Mouse (Mus musculus) midbrain, embryonic 15.5 days (tissue): ENCODE measurements around the gene Wdr20. TPM values are rescaled to one million over a fixed set of nuclear protein-coding genes. Genes with fewer than 3 reads are reported as not detected.

Experiments used
- ATAC-seq: fragments of 200-750 bp; cut with Nextera tagmentation; replicated peaks from 2 replicates; pipeline ENCODE4 v1.8.0; 2017; ENCODE audit warnings: moderate TSS enrichment
- H3K27ac ChIP-seq: fragments of 300-500 bp; sonication (generic); 2 replicates; pipeline ENCODE4 v1.5.1; 2015; ENCODE audit warnings: mild to moderate bottlenecking, inconsistent platforms
- H3K27me3 ChIP-seq: fragments of 300-500 bp; sonication (generic); replicated peaks from 2 replicates; pipeline ENCODE4 v1.6.1; 2015; ENCODE audit warnings: inconsistent platforms
- H3K36me3 ChIP-seq: fragments of 300-500 bp; sonication (generic); replicated peaks from 2 replicates; pipeline ENCODE4 v1.6.1; 2015; ENCODE audit warnings: inconsistent platforms
- H3K4me1 ChIP-seq: fragments of 300-500 bp; sonication (generic); 2 replicates; pipeline ENCODE4 v1.6.1; 2015; ENCODE audit warnings: inconsistent platforms
- H3K4me2 ChIP-seq: fragments of 300-500 bp; sonication (generic); 2 replicates; pipeline ENCODE4 v1.6.1; 2015; ENCODE audit warnings: inconsistent platforms, mild to moderate bottlenecking, moderate library complexity
- H3K4me3 ChIP-seq: fragments of 300-500 bp; sonication (generic); 2 replicates; pipeline ENCODE4 v1.5.1; 2015; ENCODE audit warnings: mild to moderate bottlenecking, inconsistent platforms
- H3K9ac ChIP-seq: fragments of 300-500 bp; sonication (generic); 2 replicates; pipeline ENCODE4 v1.6.1; 2015; ENCODE audit warnings: mild to moderate bottlenecking, inconsistent platforms
- H3K9me3 ChIP-seq: fragments of 300-500 bp; sonication (generic); 2 replicates; pipeline ENCODE4 v1.6.1; 2016; ENCODE audit warnings: inconsistent platforms
- WGBS: fragments of 180-500 bp; shearing (Covaris S2); methylation state at CpG from one replicate; pipeline ENCODE4 v1.1.7; 2015; ENCODE audit warnings: mixed read lengths; 5-methylcytosine and 5-hydroxymethylcytosine counted together
- polyA plus RNA-seq: library from polyadenylated mRNA; unstranded; fragments of >200 nt; fragmentation: Nextera tagmentation; extraction: Ambion mirVana; gene quantifications from 2 replicates; pipeline ENCODE4 v1.2.1, GENCODE M21; 2015

Wdr20 gene
- polyA plus RNA-seq, 1 experiment from 2014 or later, result 25.5 TPM

DNA sequence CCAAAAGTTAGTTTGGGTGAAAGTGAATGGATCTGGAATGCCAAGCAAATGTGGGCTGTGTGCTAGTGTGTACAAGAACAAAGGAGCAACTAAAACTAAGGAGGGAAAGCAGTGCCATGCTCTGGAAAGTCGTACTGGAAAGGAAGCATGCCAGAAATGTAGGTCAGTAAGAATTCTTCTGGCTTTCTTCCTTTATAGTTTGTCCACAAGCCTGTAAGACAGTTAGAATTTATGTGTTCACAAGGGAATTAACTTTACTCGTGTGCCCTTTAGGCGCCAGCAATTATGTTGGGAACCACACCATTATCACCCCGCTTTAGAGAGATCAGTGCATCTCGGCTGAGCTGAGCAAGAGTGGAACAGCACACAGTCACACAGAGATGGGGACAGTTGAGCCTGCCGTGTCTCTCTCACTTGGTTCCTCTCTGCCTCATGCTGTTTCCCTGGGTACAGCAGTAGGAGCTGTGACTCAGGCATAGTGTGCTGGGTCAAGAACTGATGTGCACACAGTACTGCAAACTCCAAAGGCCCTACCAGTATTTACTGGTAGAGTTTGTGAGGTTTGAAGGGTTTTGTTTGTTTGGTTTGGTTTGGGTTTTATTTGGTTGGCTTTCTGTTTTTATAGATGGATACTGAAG lies 32.0 kb downstream of the Wdr20 start:
- H3K4me3 ChIP-seq, result no peak overlapping the region
- no peak overlapping the region for H3K9ac ChIP-seq
- ATAC-seq, result no peak
- H3K27me3 ChIP-seq, result no peaks in the 10 kb centered on the region
- no peaks in the 10 kb centered on the region for H3K36me3 ChIP-seq
- WGBS, result 68% methylated on average over 6 of the region's 6 CpGs
- no peaks in the 10 kb centered on the region for H3K9me3 ChIP-seq
- peaks cover 22% of the 10 kb centered on the region for H3K4me1 ChIP-seq
- H3K27ac ChIP-seq, result 0 out of 2 replicates have a peak overlapping the region, but pooled peaks have one; percentile 21
- H3K4me2 ChIP-seq, result no peak overlapping the region

DNA sequence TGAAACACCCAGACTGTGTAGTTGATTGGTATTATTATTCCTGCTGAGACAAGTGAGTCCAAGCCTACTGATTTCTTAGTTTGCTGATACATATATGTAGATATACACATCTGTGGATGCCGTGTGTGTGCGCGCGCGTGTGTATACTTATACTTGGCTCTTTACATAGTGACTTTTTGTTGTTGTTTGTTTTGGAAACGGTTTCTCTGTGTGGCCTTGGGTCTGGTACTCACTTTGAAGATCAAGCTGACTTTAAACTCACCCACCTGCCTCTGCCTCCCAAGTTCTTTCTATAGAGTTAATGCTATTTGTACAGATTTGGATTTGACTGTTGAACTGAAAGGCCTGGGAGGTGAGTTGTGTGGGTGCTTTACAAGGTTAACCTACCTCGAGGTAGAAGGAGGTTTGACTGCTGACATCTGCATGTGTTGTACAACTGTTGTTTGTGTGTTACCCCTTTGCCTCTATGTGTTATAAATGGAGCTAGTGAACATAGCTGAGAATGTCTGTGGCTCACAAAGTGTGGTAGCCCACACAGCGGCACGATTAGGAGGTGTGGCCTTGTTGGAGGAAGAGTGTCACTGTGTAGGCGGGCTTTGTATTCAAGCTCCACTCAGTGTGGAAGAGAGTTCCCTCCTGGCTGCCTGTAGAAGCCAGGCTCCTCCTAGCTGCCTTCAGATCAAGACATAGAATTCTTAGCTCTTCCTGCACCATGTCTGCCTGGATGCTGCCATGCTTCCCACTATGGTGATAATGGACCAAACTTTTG lies 32.9 kb downstream of the Wdr20 start:
- Histone ChIP-seq H3K9me3 (no peaks in the 10 kb centered on the region), H3K27ac (no peak overlapping the region), H3K4me1 (peaks cover 17% of the 10 kb centered on the region), H3K4me3 (no peak overlapping the region), H3K9ac (no peak overlapping the region), H3K36me3 (no peaks in the 10 kb centered on the region), H3K27me3 (no peaks in the 10 kb centered on the region), H3K4me2 (no peak overlapping the region)
- WGBS, result 96% methylated on average over 10 of the region's 10 CpGs
- ATAC-seq, result no peak

DNA sequence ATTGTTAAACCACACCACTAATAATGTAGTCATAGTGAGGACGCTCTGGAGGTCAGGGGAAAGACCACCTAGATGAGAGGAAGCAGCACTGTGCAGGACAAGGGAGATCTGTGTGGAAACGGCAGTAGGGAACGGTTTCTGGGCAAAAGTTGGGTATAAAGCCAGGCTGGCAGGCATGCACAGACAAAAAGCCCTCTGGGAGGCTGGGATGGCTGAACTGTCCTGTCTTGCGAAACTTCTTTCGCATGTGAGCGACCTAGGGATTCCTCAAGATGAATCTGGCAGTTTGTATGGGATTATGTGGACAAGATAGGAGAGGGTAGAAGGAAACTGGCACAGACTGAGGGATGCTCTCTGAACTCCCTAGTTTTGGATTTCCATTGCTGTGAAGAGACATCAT lies 34.2 kb downstream of the Wdr20 start:
- Histone ChIP-seq H3K36me3 (no peaks in the 10 kb centered on the region), H3K4me1 (peaks cover 17% of the 10 kb centered on the region), H3K9ac (no peak overlapping the region), H3K4me3 (no peak overlapping the region), H3K27ac (no peak overlapping the region), H3K9me3 (no peaks in the 10 kb centered on the region), H3K4me2 (no peak overlapping the region), H3K27me3 (no peaks in the 10 kb centered on the region)
- 94% methylated on average over 6 of the region's 6 CpGs for WGBS
- no peak for ATAC-seq

DNA sequence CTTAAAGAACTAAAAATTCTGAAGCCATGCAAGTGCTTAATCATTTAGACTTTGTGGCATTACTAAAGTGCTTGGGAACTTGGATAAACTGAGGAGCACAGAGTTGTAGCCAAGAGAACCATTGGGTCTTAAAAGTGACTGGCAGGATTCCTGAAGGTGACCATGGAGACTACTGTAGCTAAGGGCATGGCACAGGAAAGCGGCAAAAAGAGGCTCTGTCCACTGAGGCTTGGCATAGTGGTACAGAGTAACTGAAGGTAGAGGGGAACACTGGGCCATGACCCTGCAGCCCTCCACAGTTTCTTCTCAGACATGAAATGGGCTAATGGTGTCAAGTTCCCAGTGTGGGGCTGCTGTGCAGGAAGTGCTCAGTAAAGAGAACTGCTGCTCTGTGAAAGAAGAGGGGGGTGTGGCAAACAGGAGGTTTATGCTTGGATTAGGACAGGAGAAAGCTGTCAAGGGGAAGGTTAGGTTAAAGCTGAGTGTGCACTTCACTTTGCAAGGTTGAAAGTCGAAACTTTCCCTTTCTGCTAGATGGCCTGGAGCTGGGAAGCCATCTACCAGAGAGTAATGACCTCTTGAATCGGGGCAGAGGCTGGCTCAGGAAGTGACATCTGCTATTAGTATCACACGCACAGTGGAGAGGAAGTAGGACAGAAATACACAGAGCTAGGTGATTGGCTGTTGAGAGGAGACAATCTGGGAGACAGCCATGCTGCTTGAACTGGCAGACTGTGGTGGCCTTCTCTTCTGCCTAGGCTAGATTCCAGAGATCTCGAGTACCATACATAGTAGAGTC lies 38.1 kb downstream of the Wdr20 start:
- no peaks in the 10 kb centered on the region for H3K27me3 ChIP-seq
- no peaks in the 10 kb centered on the region for H3K4me1 ChIP-seq
- H3K27ac ChIP-seq, result no peak overlapping the region
- ATAC-seq, result no peak
- no peaks in the 10 kb centered on the region for H3K9me3 ChIP-seq
- 83% methylated on average over 5 of the region's 5 CpGs for WGBS
- H3K9ac ChIP-seq, result no peak overlapping the region
- H3K4me3 ChIP-seq, result no peak overlapping the region
- H3K4me2 ChIP-seq, result no peak overlapping the region
- peaks cover 4% of the 10 kb centered on the region; the same call in 1 of the 2 replicates for H3K36me3 ChIP-seq

DNA sequence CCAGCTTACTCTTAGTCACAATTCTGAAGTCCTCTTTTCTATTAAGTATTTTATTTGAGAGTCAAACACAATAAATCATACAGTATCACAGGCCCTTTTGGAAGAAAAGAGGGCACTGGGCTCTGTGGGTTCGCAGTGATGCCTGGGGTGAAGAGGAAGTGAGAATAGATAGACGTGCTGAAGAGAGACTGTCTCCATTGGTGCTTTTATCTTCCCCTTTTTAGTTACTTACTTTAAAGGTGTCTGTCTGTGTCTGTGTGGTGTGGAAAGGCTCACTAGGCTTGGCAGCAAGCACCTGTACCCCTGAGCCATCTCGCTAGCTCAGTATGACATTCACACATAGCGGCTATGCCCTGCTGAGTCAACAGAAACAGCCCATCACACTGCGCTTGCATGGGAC lies 40.1 kb downstream of the Wdr20 start:
- H3K27me3 ChIP-seq, result no peaks in the 10 kb centered on the region
- no peak overlapping the region for H3K4me2 ChIP-seq
- no peak overlapping the region for H3K9ac ChIP-seq
- H3K4me3 ChIP-seq, result no peak overlapping the region
- H3K36me3 ChIP-seq, result peaks cover 4% of the 10 kb centered on the region; the same call in 1 of the 2 replicates
- H3K27ac ChIP-seq, result no peak overlapping the region
- ATAC-seq, result no peak
- no peaks in the 10 kb centered on the region for H3K4me1 ChIP-seq
- 82% methylated on average over 5 of the region's 5 CpGs for WGBS
- no peaks in the 10 kb centered on the region for H3K9me3 ChIP-seq

DNA sequence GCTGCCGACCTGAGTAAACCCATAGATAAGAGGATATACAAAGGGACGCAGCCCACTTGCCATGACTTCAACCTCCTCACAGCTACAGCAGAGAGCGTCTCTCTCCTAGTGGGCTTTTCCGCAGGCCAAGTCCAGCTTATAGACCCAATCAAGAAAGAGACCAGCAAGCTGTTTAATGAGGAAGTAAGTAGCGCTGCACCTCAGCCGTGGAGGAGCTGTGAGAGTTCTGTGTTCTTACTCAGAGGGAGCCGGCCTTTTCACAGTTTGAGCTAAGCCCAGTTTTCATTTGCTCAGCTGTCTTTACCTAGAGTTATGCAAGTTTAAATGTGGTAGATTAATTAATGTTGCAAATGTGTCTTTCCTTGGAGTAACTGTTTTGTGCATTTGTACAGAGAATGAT lies 41.6 kb downstream of the Wdr20 start:
- WGBS, result 82% methylated on average over 7 of the region's 7 CpGs
- no peaks in the 10 kb centered on the region for H3K4me1 ChIP-seq

DNA sequence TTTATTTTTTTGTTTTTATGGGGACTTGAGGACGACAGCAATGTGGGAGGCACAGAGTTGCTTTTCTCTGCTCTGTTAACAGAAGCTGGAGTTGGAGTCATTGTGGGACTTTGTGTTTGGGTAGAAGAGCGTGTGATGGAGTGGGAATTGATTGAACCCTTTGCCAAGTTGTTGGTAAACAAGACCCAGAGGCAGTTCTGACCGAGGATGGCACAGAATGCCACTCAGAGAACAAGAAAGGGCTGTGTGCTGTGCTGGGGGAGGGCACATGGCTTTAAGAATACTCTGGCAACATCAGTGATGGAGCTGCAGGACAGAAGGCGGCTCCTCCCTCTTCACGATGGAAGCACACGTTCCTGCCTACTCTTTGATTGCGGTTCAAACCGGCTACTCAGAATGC lies 43.4 kb downstream of the Wdr20 start:
- H3K36me3 ChIP-seq, result peaks cover 4% of the 10 kb centered on the region; the same call in 1 of the 2 replicates
- no peak overlapping the region for H3K9ac ChIP-seq
- no peak overlapping the region for H3K4me2 ChIP-seq
- no peak overlapping the region for H3K4me3 ChIP-seq
- no peaks in the 10 kb centered on the region for H3K4me1 ChIP-seq
- WGBS, result 78% methylated on average over 8 of the region's 8 CpGs
- no peaks in the 10 kb centered on the region for H3K27me3 ChIP-seq
- H3K27ac ChIP-seq, result no peak overlapping the region
- H3K9me3 ChIP-seq, result no peaks in the 10 kb centered on the region
- no peak for ATAC-seq

More for the DNA sequence above, 41.6 kb downstream of the Wdr20 start:
- Histone ChIP-seq H3K36me3 (peaks cover 4% of the 10 kb centered on the region; the same call in 1 of the 2 replicates), H3K27me3 (no peaks in the 10 kb centered on the region), H3K9ac (no peak overlapping the region), H3K4me3 (no peak overlapping the region), H3K4me2 (no peak overlapping the region), H3K27ac (no peak overlapping the region), H3K9me3 (no peaks in the 10 kb centered on the region)
- ATAC-seq, result no peak

DNA sequence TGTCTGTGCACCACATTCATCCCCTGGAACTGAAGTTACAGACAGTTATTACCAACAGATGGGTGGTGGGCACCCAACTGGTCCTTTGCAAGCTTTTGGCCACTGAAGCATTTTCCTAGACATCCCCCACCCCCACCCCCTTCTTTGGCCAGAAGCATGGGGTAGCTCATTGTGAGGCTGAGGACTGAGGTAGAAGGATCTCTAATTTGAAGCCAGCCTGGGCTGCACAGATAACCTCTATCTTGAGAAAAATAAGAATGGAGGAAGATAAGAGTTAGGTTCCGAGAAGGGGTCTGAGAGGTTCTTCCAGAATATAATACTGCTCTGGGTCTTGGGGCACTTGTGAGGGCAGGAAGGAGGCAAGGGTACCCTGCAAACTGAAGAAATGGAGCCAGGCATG lies 44.5 kb downstream of the Wdr20 start:
- WGBS, result 97% methylated on average over 1 of the region's 1 CpGs
- no peak for ATAC-seq
- peaks cover 4% of the 10 kb centered on the region; the same call in 1 of the 2 replicates for H3K36me3 ChIP-seq
- H3K9ac ChIP-seq, result no peak overlapping the region
- no peak overlapping the region for H3K4me2 ChIP-seq
- H3K4me1 ChIP-seq, result no peaks in the 10 kb centered on the region
- H3K27ac ChIP-seq, result no peak overlapping the region
- no peaks in the 10 kb centered on the region for H3K9me3 ChIP-seq
- H3K4me3 ChIP-seq, result no peak overlapping the region
- H3K27me3 ChIP-seq, result no peaks in the 10 kb centered on the region

DNA sequence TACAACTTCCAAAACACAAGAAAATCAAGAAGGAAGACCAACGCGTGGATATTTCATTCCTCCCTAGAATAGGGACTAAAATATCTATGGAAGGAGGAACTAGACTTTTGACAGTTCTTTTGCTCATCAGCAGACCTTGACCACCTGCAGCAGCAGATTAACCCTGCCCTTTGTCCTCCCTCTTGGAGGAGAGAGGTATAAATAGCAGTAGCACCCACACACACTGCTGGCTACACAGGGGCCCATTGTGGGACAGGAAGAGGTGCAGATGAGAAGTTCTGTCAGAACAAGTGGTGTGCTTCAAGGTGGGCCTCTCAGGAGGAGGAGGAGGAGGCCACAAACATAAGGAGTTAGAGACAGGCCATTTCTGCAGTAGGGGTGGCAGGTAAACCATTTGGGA lies 46.5 kb downstream of the Wdr20 start:
- Histone ChIP-seq H3K4me3 (no peak overlapping the region), H3K27ac (no peak overlapping the region), H3K4me2 (no peak overlapping the region), H3K4me1 (no peaks in the 10 kb centered on the region), H3K36me3 (peaks cover 3% of the 10 kb centered on the region; the same call in 1 of the 2 replicates), H3K27me3 (no peaks in the 10 kb centered on the region), H3K9ac (no peak overlapping the region), H3K9me3 (no peaks in the 10 kb centered on the region)
- no peak for ATAC-seq
- 91% methylated on average over 2 of the region's 2 CpGs for WGBS

DNA sequence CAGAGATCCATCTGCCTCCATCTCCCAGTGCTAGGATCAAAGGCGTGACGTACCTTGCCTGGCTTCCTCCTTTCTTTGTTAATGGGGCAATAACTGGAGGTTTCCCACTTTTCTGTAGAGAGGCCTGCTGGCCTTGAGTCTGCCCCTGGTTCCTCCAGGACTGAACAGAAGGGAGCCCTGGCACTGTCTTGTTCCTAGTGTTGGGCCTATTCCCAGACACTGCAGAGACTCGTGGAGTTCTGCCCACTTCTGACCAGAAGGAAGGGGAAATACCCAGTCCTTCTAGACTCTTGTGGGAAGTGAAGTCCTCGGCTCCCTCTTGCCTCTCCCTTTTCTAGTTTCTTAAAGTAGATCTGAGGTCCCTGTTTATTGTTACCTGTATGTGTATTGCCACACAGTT lies 48.5 kb downstream of the Wdr20 start:
- H3K27ac ChIP-seq, result no peak overlapping the region
- no peaks in the 10 kb centered on the region for H3K4me1 ChIP-seq
- H3K9ac ChIP-seq, result no peak overlapping the region
- H3K9me3 ChIP-seq, result no peaks in the 10 kb centered on the region
- H3K27me3 ChIP-seq, result no peaks in the 10 kb centered on the region
- H3K4me3 ChIP-seq, result no peak overlapping the region
- no peaks in the 10 kb centered on the region for H3K36me3 ChIP-seq
- H3K4me2 ChIP-seq, result no peak overlapping the region
- no peak for ATAC-seq
- WGBS, result 86% methylated on average over 4 of the region's 4 CpGs

DNA sequence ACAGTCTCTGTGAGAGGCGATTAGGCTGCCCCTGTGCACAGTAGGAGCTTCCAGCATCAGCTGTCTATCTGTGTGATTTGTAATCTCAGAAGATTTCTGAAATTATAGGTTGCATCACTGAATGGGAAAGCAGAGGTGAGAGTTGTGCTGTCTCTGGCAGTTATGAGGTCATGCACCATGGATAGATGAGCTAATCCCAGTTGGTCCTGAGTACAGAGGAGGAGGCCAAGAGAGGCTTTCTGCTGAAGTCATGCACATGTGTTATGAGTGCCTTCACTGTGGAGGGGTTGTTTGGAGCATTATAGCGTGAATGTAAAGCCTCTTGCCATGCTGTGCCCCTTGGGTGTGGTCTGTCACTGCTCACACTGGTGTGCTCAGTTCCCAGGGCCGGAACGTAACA lies 52.8 kb downstream of the Wdr20 start:
- Histone ChIP-seq H3K36me3 (peaks cover 5% of the 10 kb centered on the region; the same call in 1 of the 2 replicates), H3K9me3 (no peaks in the 10 kb centered on the region), H3K4me1 (no peaks in the 10 kb centered on the region), H3K9ac (no peak overlapping the region), H3K27ac (no peak overlapping the region), H3K27me3 (no peaks in the 10 kb centered on the region), H3K4me2 (no peak overlapping the region), H3K4me3 (no peak overlapping the region)
- ATAC-seq, result no peak
- WGBS, result 86% methylated on average over 4 of the region's 4 CpGs

DNA sequence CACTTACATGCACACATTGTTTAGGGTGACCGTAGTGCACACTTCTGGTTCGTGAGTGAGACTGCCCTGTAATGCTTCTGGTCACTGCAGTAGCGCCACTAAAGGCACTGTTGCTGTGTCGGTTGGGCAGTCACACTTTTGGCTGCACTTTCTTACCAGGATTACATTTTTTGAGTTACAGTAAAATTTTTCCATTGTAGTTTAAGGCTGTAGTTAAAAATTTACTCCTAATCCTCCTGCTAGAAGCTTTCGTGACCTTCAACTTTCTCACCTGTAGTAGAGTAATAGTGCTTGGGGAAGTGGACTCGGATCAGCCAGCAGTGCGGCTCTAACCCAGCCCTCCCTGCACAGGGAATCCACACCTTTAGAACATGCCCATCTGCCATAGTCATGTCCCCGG lies 53.3 kb downstream of the Wdr20 start:
- 95% methylated on average over 8 of the region's 8 CpGs for WGBS
- H3K27me3 ChIP-seq, result no peaks in the 10 kb centered on the region
- no peak overlapping the region for H3K27ac ChIP-seq
- H3K9ac ChIP-seq, result no peak overlapping the region
- H3K9me3 ChIP-seq, result no peaks in the 10 kb centered on the region
- ATAC-seq, result no peak
- H3K4me3 ChIP-seq, result no peak overlapping the region
- no peak overlapping the region for H3K4me2 ChIP-seq
- H3K4me1 ChIP-seq, result no peaks in the 10 kb centered on the region
- H3K36me3 ChIP-seq, result peaks cover 5% of the 10 kb centered on the region; the same call in 1 of the 2 replicates
